Comparison of ENCODE assay signal across 8 mouse cellular contexts in genomic region chr19:3929211-3929941, GRCm38 (mm10). TPM values are rescaled to one million over a fixed set of nuclear protein-coding genes. Genes with fewer than 3 reads are reported as not detected.
DNase-seq lines count a peak whose midpoint lies in the region; ATAC-seq and TF ChIP-seq lines count a peak whose summit lies in the region.

TSS of gene Aldh3b1 (minus strand) at chr19:3929808.

- H3K27ac ChIP-seq in ES-Bruce4 (ENCODE audit: insufficient read depth, low read length): no peak within 1 kb of the TSS
- H3K27ac ChIP-seq in bone marrow macrophage, adult 2 months (ENCODE audit: insufficient read depth, low read depth, low read length): peak within 1 kb of the TSS; percentile 90
- H3K27ac ChIP-seq in forebrain, embryonic 14.5 days (ENCODE audit: low read depth, low read length): peak within 1 kb of the TSS; percentile 36; the same call in 1 of the 2 replicates
- peak within 1 kb of the TSS; percentile 76 for H3K27ac ChIP-seq in heart, postnatal 0 days (ENCODE audit: low read depth)
- peak within 1 kb of the TSS; percentile 89 for H3K27ac ChIP-seq in lung, embryonic 14.5 days (ENCODE audit: low read depth)

- no peaks in the 10 kb centered on the region for H3K4me1 ChIP-seq in ES-Bruce4 (ENCODE audit: control insufficient read depth, insufficient read depth, low read length)
- peaks cover 71% of the 10 kb centered on the region for H3K4me1 ChIP-seq in bone marrow macrophage, adult 2 months (ENCODE audit: control insufficient read depth, insufficient read depth, low read length)
- H3K4me1 ChIP-seq in forebrain, embryonic 14.5 days (ENCODE audit: control insufficient read depth, insufficient read depth, low read length): peaks cover 4% of the 10 kb centered on the region; the same call in 1 of the 2 replicates
- H3K4me1 ChIP-seq in heart, postnatal 0 days (ENCODE audit: control insufficient read depth, insufficient read depth): peaks cover 19% of the 10 kb centered on the region; the same call in 1 of the 2 replicates
- H3K4me1 ChIP-seq in lung, embryonic 14.5 days (ENCODE audit: insufficient read depth): peaks cover 16% of the 10 kb centered on the region

- WGBS in forebrain, embryonic 14.5 days: 52% methylated on average over 12 of the region's 12 CpGs
- WGBS in heart, postnatal 0 days: 30% methylated on average over 12 of the region's 12 CpGs
- WGBS in lung, embryonic 14.5 days: 32% methylated on average over 12 of the region's 12 CpGs

- peak within 1 kb of the TSS; percentile 29 for H3K4me3 ChIP-seq in ES-Bruce4 (ENCODE audit: low read depth, low read length)
- peak within 1 kb of the TSS; percentile 60 for H3K4me3 ChIP-seq in bone marrow macrophage, adult 2 months (ENCODE audit: insufficient read depth, low read length)
- no peak within 1 kb of the TSS for H3K4me3 ChIP-seq in forebrain, embryonic 14.5 days (ENCODE audit: low read depth, low read length)
- no peak within 1 kb of the TSS for H3K4me3 ChIP-seq in heart, postnatal 0 days (ENCODE audit: low read depth, low read length)
- H3K4me3 ChIP-seq in lung, embryonic 14.5 days (ENCODE audit: low read depth, low read length): no peak within 1 kb of the TSS

- peak; percentile 32; the same call in 1 of the 2 replicates for ATAC-seq in forebrain, embryonic 14.5 days
- ATAC-seq in heart, postnatal 0 days (ENCODE audit: insufficient read depth, low read depth): peak; percentile 81
- peak; percentile 73 for ATAC-seq in lung, embryonic 14.5 days (ENCODE audit: insufficient read depth)

- no peak for TF ChIP-seq EP300 in ES-Bruce4 (IDR thresholded peaks at IDR 0.05; ENCODE audit: insufficient read depth, low read depth, low read length)
- TF ChIP-seq EP300 in heart, postnatal 0 days (IDR thresholded peaks at IDR 0.05; ENCODE audit: low read depth): peak; percentile 61

- no peaks in the 10 kb centered on the region for H3K9me3 ChIP-seq in ES-Bruce4 (replicated peaks; ENCODE audit: control insufficient read depth, insufficient read depth, low read length, poor library complexity, severe bottlenecking)
- no peaks in the 10 kb centered on the region for H3K9me3 ChIP-seq in forebrain, embryonic 14.5 days (replicated peaks; ENCODE audit: control insufficient read depth, low read length)
- H3K9me3 ChIP-seq in heart, postnatal 0 days (replicated peaks; ENCODE audit: control insufficient read depth, low read length): no peaks in the 10 kb centered on the region
- H3K9me3 ChIP-seq in lung, embryonic 14.5 days (ENCODE audit: low read depth, low read length): no peaks in the 10 kb centered on the region

- H3K4me2 ChIP-seq in forebrain, embryonic 14.5 days (ENCODE audit: low read length): no peak within 1 kb of the TSS
- H3K4me2 ChIP-seq in heart, postnatal 0 days (ENCODE audit: low read depth, low read length): peak within 1 kb of the TSS; percentile 27
- H3K4me2 ChIP-seq in lung, embryonic 14.5 days: peak within 1 kb of the TSS; percentile 27; the same call in 1 of the 2 replicates

- DNase-seq in forebrain, embryonic 14.5 days (ENCODE audit: low spot score): peak; percentile 51
- peak; percentile 89 for DNase-seq in heart, postnatal 0 days (ENCODE audit: low spot score)
- peak; percentile 97 to 98 for DNase-seq in kidney, postnatal 25 days
- DNase-seq in lung, embryonic 14.5 days: peak; percentile 87
- peak; percentile 92 for DNase-seq in ovary, adult 18-20 months (ENCODE audit: low spot score)
- DNase-seq in embryo, embryonic 9.5 days (ENCODE audit: extremely low spot score): no peak

- TF ChIP-seq POLR2A in ES-Bruce4 (IDR thresholded peaks at IDR 0.05; ENCODE audit: insufficient read depth, low read length): no peak
- TF ChIP-seq POLR2A in bone marrow macrophage, adult 2 months (IDR thresholded peaks at IDR 0.05; ENCODE audit: borderline replicate concordance, low read depth, low read length): no peak

- no peaks in the 10 kb centered on the region for H3K36me3 ChIP-seq in ES-Bruce4 (ENCODE audit: control insufficient read depth, insufficient read depth, low read length, poor library complexity, severe bottlenecking)
- H3K36me3 ChIP-seq in forebrain, embryonic 14.5 days (ENCODE audit: control insufficient read depth, insufficient read depth, low read length): no peaks in the 10 kb centered on the region
- no peaks in the 10 kb centered on the region for H3K36me3 ChIP-seq in heart, postnatal 0 days (replicated peaks; ENCODE audit: control insufficient read depth, insufficient read depth, low read length)
- H3K36me3 ChIP-seq in lung, embryonic 14.5 days (ENCODE audit: insufficient read depth): no peaks in the 10 kb centered on the region

- H3K27me3 ChIP-seq in ES-Bruce4 (ENCODE audit: control insufficient read depth, insufficient read depth, low read length, poor library complexity, severe bottlenecking): no peaks in the 10 kb centered on the region
- no peaks in the 10 kb centered on the region for H3K27me3 ChIP-seq in forebrain, embryonic 14.5 days (replicated peaks; ENCODE audit: control insufficient read depth, insufficient read depth, low read length)
- H3K27me3 ChIP-seq in heart, postnatal 0 days (ENCODE audit: control insufficient read depth, insufficient read depth, low read length): no peaks in the 10 kb centered on the region; the same call in 1 of the 2 replicates
- no peaks in the 10 kb centered on the region for H3K27me3 ChIP-seq in lung, embryonic 14.5 days (ENCODE audit: insufficient read depth, low read length)

- peak within 1 kb of the TSS; percentile 20; the same call in 1 of the 2 replicates for H3K9ac ChIP-seq in ES-Bruce4 (ENCODE audit: low read depth, poor library complexity, severe bottlenecking)
- no peak within 1 kb of the TSS for H3K9ac ChIP-seq in forebrain, embryonic 14.5 days (ENCODE audit: low read length)
- H3K9ac ChIP-seq in heart, postnatal 0 days (replicated peaks; ENCODE audit: low read depth, low read length): no peak within 1 kb of the TSS
- no peak within 1 kb of the TSS for H3K9ac ChIP-seq in lung, embryonic 14.5 days

- TF ChIP-seq CTCF in ES-Bruce4 (IDR thresholded peaks at IDR 0.05; ENCODE audit: low read depth, low read length): no peak
- TF ChIP-seq CTCF in bone marrow macrophage, adult 2 months (IDR thresholded peaks at IDR 0.05; ENCODE audit: low read depth, low read length): no peak
- TF ChIP-seq CTCF in heart, postnatal 0 days (IDR thresholded peaks at IDR 0.05; ENCODE audit: low read depth): 0 out of 2 replicates have a peak, but pooled peaks have one; percentile 1
- no peak for TF ChIP-seq CTCF in lung, embryonic 14.5 days (IDR thresholded peaks at IDR 0.05; ENCODE audit: low read depth)

RNA-seq across cellular contexts. Expression of gene Aldh3b1, which starts in this region (rescaled TPM):
- 0.66 and 0.96 TPM in 2 replicates for polyA plus RNA-seq in ES-Bruce4 (2011; ENCODE audit: insufficient read depth, insufficient read length, low read depth, missing spikeins)
- 83.9 and 85.6 TPM in 2 replicates for polyA plus RNA-seq in bone marrow macrophage, adult 2 months (2012; ENCODE audit: insufficient read depth, insufficient read length, missing spikeins)
- 1.9 and 2.0 TPM in 2 replicates for polyA plus RNA-seq in forebrain, embryonic 14.5 days (2014; fragmentation: Nextera tagmentation; extraction: Ambion mirVana)
- 1.9 and 2.1 TPM in 2 replicates for total RNA-seq in heart, postnatal 0 days (2014; rRNA removed; ENCODE audit: low replicate concordance)
- polyA plus RNA-seq in heart, postnatal 0 days (2015; fragmentation: Nextera tagmentation; extraction: Ambion mirVana): 3.1 and 3.2 TPM in 2 replicates
- 3.0 and 3.6 TPM in 2 replicates for polyA plus RNA-seq in lung, embryonic 14.5 days (2014; fragmentation: Nextera tagmentation; extraction: Ambion mirVana)

Comparison
In these comparisons a context has a peak if more than half of its experiments do, and no peak if none do; other contexts are left out.
1. RNA of gene Aldh3b1 (polyA plus RNA-seq): 83.9 to 85.6 TPM in bone marrow macrophage, adult 2 months; 3.0 to 3.6 TPM in lung, embryonic 14.5 days, 3.1 to 3.2 TPM in heart, postnatal 0 days, 1.9 to 2.0 TPM in forebrain, embryonic 14.5 days and 0.66 to 0.96 TPM in ES-Bruce4; every median in the first group is over 10 times any median in the second.
2. H3K4me3 ChIP-seq: peak in ES-Bruce4 (single experiment) and bone marrow macrophage, adult 2 months (single experiment); none in forebrain, embryonic 14.5 days (single experiment), heart, postnatal 0 days (single experiment) and lung, embryonic 14.5 days (single experiment).
3. Peak in every context shown above with its lines, with median percentiles within 50 percentile points of each other: ATAC-seq.